Mouse (Mus musculus): Measurements from ENCODE around the gene Bscl2.
"Not testable (repeated sequence)": the region's sequence is repeated elsewhere in the genome, so short reads cannot be mapped to it uniquely, and the experiment has no call there.

Gene Bscl2

GRCm38 (mm10) chr19:8872266-8872840 is 35.1 kb downstream of the Bscl2 start:
- no peak for DNase-seq

- no peak for DNase-seq
Observed at GRCm38 (mm10) chr19:8875031-8875430, 37.8 kb downstream of the Bscl2 start.

- DNase-seq, result peak; percentile 91
Observed at GRCm38 (mm10) chr19:8880311-8881033, 43.2 kb downstream of the Bscl2 start, which contains the start of gene Uqcc3. Gene Uqcc3, minus strand, starts transcription at chr19:8880923.

- DNase-seq, result no peak
Observed at GRCm38 (mm10) chr19:8881034-8881392, 43.7 kb downstream of the Bscl2 start.

- DNase-seq, result no peak
Observed at GRCm38 (mm10) chr19:8883616-8884015, 46.3 kb downstream of the Bscl2 start, which contains the start of the genes Lbhd1 and Gm49403. Gene Lbhd1, plus strand, starts transcription at chr19:8883732. Gene Gm49403, plus strand, starts transcription at chr19:8883930.

- no peak for DNase-seq
Observed at GRCm38 (mm10) chr19:8886916-8887584, 49.8 kb downstream of the Bscl2 start.

- DNase-seq, result no peak
Observed at GRCm38 (mm10) chr19:8887585-8888463, 50.6 kb downstream of the Bscl2 start.

GRCm38 (mm10) chr19:8888511-8889385 is 51.5 kb downstream of the Bscl2 start, which contains the start of the genes 1810009A15Rik and Gm49416:
Gene 1810009A15Rik, plus strand, starts transcription at chr19:8888853.
Gene Gm49416, plus strand, starts transcription at chr19:8888926.
- peak; percentile 94 for DNase-seq

GRCm38 (mm10) chr19:8892829-8893766 is 55.8 kb downstream of the Bscl2 start, which contains the start of gene Ints5:
Gene Ints5, plus strand, starts transcription at chr19:8893005.
- DNase-seq, result peak; percentile 74

- no peak for DNase-seq
Observed at GRCm38 (mm10) chr19:8895397-8895960, 58.2 kb downstream of the Bscl2 start.

GRCm38 (mm10) chr19:8896231-8896630 is 59.0 kb downstream of the Bscl2 start:
- DNase-seq, result not testable (repeated sequence)

- not testable (repeated sequence) for DNase-seq
Observed at GRCm38 (mm10) chr19:8897211-8897864, 60.1 kb downstream of the Bscl2 start.

GRCm38 (mm10) chr19:8897865-8898495 is 60.7 kb downstream of the Bscl2 start, which contains the start of gene Ganab:
Gene Ganab, plus strand, starts transcription at chr19:8898071.
- peak; percentile 97 for DNase-seq

Measured in layer of hippocampus, adult 9-11 months (tissue).